Mouse (Mus musculus) liver, embryonic 16.5 days (tissue): ENCODE data around the gene Cib4. TPM values are rescaled to one million over a fixed set of nuclear protein-coding genes. Genes with fewer than 3 reads are reported as not detected.

Experiments
- ATAC-seq: fragments of 200-750 bp; cut with Nextera tagmentation; 2 replicates; pipeline ENCODE4 v1.8.0; 2017; ENCODE audit warnings: low read depth, mild to moderate bottlenecking, moderate number of reproducible peaks, moderate library complexity
- H3K27ac ChIP-seq: fragments of 300-500 bp; sonication (generic); 2 replicates; pipeline ENCODE4 v1.5.1; 2014; ENCODE audit warnings: mild to moderate bottlenecking, low read length
- H3K27me3 ChIP-seq: fragments of 300-500 bp; sonication (generic); 2 replicates; pipeline ENCODE4 v1.6.1; 2014; ENCODE audit warnings: low read depth, low read length, mixed read lengths; ENCODE audit not compliant: control insufficient read depth, insufficient read depth
- H3K36me3 ChIP-seq: fragments of 300-500 bp; sonication (generic); 2 replicates; pipeline ENCODE4 v1.6.1; 2014; ENCODE audit warnings: mild to moderate bottlenecking; ENCODE audit not compliant: control insufficient read depth, insufficient read depth
- H3K4me1 ChIP-seq: fragments of 300-500 bp; sonication (generic); 2 replicates; pipeline ENCODE4 v1.6.1; 2014; ENCODE audit warnings: low read depth, low read length, mixed read lengths; ENCODE audit not compliant: control insufficient read depth
- H3K4me2 ChIP-seq: fragments of 300-500 bp; sonication (generic); 2 replicates; pipeline ENCODE4 v1.6.1; 2014; ENCODE audit warnings: low read depth, low read length, mixed read lengths
- H3K4me3 ChIP-seq: fragments of 300-500 bp; sonication (generic); 2 replicates; pipeline ENCODE4 v1.5.1; 2014; ENCODE audit warnings: low read depth, mild to moderate bottlenecking, low read length
- H3K9ac ChIP-seq: fragments of 300-500 bp; sonication (generic); 2 replicates; pipeline ENCODE4 v1.6.1; 2014; ENCODE audit warnings: low read depth, low read length
- H3K9me3 ChIP-seq: fragments of 300-500 bp; sonication (generic); replicated peaks from 2 replicates; pipeline ENCODE4 v1.6.1; 2016; ENCODE audit warnings: low read length; ENCODE audit not compliant: control insufficient read depth
- WGBS: fragments of 180-500 bp; shearing (Covaris S2); extraction: QIAGEN DNeasy Blood & Tissue Kit; methylation state at CpG from one replicate; pipeline ENCODE4 v1.1.7; 2014; ENCODE audit not compliant: insufficient replicate concordance; 5-methylcytosine and 5-hydroxymethylcytosine counted together
- polyA plus RNA-seq: library from polyadenylated mRNA; unstranded; fragments of >200 nt; fragmentation: Nextera tagmentation; extraction: Ambion mirVana; gene quantifications from 2 replicates; pipeline ENCODE4 v1.2.1, GENCODE M21; 2015

Gene Cib4
- polyA plus RNA-seq, 1 experiment from 2014 or later: not detected

DNA sequence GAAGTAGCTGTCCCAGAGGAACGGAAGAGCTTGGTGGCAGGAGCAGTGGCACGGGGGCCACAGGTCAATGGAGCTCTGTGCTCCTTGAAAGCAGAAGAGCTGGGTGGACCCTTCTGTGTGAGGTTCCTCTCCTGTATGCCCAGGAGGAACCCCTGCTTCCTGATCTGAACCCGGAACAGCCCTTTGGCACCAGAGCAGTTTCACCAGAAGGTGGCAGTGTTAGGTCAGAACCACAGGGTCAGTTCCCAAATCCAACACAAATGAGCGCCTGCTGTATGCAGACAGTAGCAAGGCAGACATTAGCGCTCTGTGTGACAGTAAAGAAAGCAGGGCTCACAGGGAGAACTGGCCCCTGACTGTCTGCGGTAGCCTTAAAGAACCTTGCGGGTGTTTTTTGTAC, 29.3 kb downstream of the Cib4 start:
- WGBS: 49% methylated on average over 7 of the region's 7 CpGs
- Histone ChIP-seq H3K4me2 (no peak overlapping the region), H3K9me3 (no peaks in the 10 kb centered on the region), H3K4me1 (peaks cover 10% of the 10 kb centered on the region; the same call in 1 of the 2 replicates), H3K4me3 (no peak overlapping the region), H3K27me3 (no peaks in the 10 kb centered on the region), H3K36me3 (no peaks in the 10 kb centered on the region), H3K27ac (no peak overlapping the region), H3K9ac (no peak overlapping the region)
- no peak for ATAC-seq

DNA sequence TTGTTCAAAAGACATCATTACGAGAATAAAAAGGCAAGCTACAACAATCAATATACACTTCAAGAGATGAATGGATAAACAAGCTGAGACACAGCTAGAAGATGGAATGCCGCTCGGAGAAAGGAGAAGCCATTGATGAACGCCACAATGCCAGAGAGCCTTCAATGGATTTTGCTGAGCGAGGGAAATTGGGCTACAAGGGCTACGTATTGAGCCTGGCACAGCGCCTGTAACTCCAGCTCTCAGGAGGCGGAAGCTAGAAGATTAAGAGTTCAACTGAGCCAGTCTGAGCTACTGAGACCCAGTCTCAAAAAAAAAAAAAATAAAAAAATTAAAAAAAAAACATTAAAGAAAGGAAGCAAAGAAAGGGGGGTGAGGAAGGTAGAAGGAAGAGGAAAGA, 32.5 kb downstream of the Cib4 start:
- no peaks in the 10 kb centered on the region for H3K9me3 ChIP-seq
- no peak overlapping the region for H3K4me3 ChIP-seq
- 73% methylated on average over 8 of the region's 8 CpGs for WGBS
- H3K4me1 ChIP-seq: no peaks in the 10 kb centered on the region
- no peaks in the 10 kb centered on the region for H3K27me3 ChIP-seq
- ATAC-seq: no peak
- H3K4me2 ChIP-seq: no peak overlapping the region
- H3K27ac ChIP-seq: no peak overlapping the region
- H3K36me3 ChIP-seq: no peaks in the 10 kb centered on the region
- H3K9ac ChIP-seq: no peak overlapping the region

DNA sequence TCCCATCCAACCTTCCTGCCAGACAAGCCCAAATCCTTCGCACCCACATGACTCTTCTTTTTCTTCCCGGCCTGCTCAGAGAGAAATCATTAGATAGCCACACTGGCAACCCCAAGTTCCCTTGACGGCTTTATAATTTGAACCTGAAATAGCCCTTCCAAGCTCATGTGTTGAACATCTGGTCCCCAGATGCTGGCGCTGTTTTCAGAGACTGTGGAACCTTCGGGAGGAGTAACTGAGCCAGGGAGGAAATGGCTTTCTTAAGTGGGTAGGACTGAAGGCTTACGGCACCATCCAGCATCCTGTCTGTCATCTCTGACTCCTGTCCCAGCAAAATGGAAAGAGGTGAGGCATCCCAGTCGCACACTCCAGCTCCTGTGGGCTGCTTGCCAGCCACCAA, 48.3 kb downstream of the Cib4 start:
- H3K4me2 ChIP-seq: no peak overlapping the region
- WGBS: 60% methylated on average over 7 of the region's 7 CpGs
- no peaks in the 10 kb centered on the region for H3K9me3 ChIP-seq
- no peak for ATAC-seq
- H3K4me1 ChIP-seq: no peaks in the 10 kb centered on the region
- no peak overlapping the region for H3K27ac ChIP-seq
- H3K9ac ChIP-seq: no peak overlapping the region
- no peak overlapping the region for H3K4me3 ChIP-seq
- H3K36me3 ChIP-seq: no peaks in the 10 kb centered on the region
- H3K27me3 ChIP-seq: no peaks in the 10 kb centered on the region

DNA sequence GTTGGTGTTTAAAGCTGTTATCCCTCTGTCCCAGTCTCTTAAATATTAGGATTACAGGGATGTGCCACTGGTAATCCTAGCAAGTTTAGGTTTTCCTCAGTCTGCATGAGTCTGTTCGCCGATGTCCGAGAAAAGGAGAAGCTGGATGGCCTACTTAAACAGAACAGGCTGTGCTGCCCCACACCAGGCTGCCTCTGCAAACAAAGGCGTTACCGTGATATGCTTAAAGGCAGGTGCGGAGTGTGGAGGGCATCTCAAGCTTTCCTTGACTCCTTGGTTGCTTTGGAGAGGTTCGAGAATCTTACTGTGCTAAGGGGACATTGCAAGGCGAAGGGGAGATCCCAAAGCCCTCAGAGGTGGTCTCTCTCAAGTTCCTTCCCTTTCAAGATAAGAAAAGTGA, 48.8 kb downstream of the Cib4 start:
- H3K4me2 ChIP-seq: no peak overlapping the region
- no peaks in the 10 kb centered on the region for H3K9me3 ChIP-seq
- no peaks in the 10 kb centered on the region for H3K36me3 ChIP-seq
- no peaks in the 10 kb centered on the region for H3K4me1 ChIP-seq
- H3K27me3 ChIP-seq: no peaks in the 10 kb centered on the region
- ATAC-seq: no peak
- 63% methylated on average over 8 of the region's 8 CpGs for WGBS
- H3K27ac ChIP-seq: no peak overlapping the region
- no peak overlapping the region for H3K4me3 ChIP-seq
- H3K9ac ChIP-seq: no peak overlapping the region

DNA sequence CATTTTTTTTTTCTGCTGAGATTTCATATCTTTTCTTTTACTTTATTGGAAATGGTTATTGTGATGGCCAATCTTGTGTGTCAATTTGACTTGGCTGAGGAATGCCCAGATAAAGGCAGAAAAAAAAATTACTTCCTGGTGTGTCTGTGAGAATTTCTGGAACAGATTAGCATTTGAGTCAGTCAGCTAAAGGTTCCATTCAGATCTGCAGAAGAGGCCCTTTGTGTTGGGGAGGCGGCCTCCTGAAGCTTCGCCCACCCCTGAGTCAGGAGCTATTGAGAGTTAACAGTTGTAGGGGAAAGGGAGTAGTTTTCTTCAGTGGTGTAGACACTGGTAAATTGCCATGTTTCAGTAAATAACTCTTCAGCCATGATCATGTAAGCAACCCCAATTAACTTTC, 50.3 kb downstream of the Cib4 start:
- no peaks in the 10 kb centered on the region for H3K36me3 ChIP-seq
- H3K27ac ChIP-seq: no peak overlapping the region
- no peaks in the 10 kb centered on the region for H3K4me1 ChIP-seq
- no peaks in the 10 kb centered on the region for H3K27me3 ChIP-seq
- no peak overlapping the region for H3K9ac ChIP-seq
- WGBS: 54% methylated on average over 2 of the region's 2 CpGs
- ATAC-seq: no peak
- H3K4me2 ChIP-seq: no peak overlapping the region
- no peaks in the 10 kb centered on the region for H3K9me3 ChIP-seq
- no peak overlapping the region for H3K4me3 ChIP-seq

DNA sequence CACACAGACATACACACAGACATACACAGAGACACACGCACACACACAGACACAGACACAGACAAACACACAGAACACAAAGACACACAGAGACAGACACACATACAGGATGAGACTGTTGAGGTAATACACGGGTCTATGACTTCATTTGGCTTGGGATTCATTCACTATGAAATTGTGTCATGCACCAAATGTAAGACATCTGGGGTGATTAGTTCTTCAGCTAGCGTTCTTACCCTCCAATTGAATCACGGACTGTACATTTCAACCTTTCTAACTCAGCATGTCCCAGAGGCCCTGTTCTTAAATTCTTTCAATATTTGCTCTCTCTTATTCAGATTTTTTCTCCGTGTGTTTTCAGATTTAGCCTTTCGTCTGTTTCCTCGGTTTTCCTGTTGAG, 51.0 kb downstream of the Cib4 start:
- no peak overlapping the region for H3K4me2 ChIP-seq
- no peaks in the 10 kb centered on the region for H3K27me3 ChIP-seq
- no peak overlapping the region for H3K9ac ChIP-seq
- 73% methylated on average over 7 of the region's 7 CpGs for WGBS
- H3K4me1 ChIP-seq: no peaks in the 10 kb centered on the region
- no peak overlapping the region for H3K27ac ChIP-seq
- H3K9me3 ChIP-seq: no peaks in the 10 kb centered on the region
- no peaks in the 10 kb centered on the region for H3K36me3 ChIP-seq
- ATAC-seq: no peak
- H3K4me3 ChIP-seq: no peak overlapping the region

DNA sequence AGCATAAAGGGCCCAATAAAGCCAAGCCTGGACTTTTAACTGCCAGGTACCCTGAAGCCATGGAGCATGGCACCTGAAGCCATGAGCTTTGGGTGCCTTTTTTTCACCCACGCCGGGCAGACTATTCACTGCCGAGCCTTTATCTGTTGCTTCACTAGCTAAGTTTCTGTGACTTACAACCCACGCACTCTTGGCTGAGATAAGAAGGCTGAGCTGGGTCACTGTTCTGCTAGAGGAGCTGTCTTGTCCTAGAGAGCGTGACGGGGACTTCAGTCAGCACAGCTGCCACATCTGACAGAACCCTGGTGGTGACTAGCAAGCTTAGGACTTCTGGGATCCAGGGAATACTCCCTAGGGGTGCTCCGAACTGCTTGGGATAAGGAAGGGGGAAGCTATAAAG, 51.9 kb downstream of the Cib4 start:
- ATAC-seq: no peak
- H3K36me3 ChIP-seq: no peaks in the 10 kb centered on the region
- WGBS: 27% methylated on average over 7 of the region's 7 CpGs

DNA sequence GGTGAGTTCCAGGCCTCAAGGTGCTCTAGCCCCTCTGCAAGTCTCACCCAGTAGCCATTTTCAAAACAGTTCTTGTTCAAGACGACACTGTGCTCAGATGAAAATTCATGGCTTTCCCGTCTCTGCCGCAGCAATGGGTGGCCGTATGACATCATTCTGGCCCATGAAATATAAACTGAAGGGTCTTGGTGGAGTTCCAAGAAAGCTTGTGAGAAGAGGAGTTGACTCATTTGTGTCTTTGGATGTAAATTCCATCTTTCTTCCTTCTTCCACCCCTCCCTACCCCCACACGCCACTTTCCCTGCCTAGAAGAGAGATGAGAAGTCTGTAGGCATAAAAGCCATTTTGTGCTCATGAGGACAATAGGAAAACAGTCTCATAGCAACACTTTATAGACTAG, 54.8 kb downstream of the Cib4 start:
- no peaks in the 10 kb centered on the region for H3K4me1 ChIP-seq
- ATAC-seq: no peak
- no peak overlapping the region for H3K9ac ChIP-seq
- WGBS: 65% methylated on average over 5 of the region's 5 CpGs
- no peaks in the 10 kb centered on the region for H3K36me3 ChIP-seq
- no peak overlapping the region for H3K4me3 ChIP-seq
- no peak overlapping the region for H3K4me2 ChIP-seq
- no peak overlapping the region for H3K27ac ChIP-seq
- no peaks in the 10 kb centered on the region for H3K27me3 ChIP-seq
- no peaks in the 10 kb centered on the region for H3K9me3 ChIP-seq

More for the DNA sequence above, 51.9 kb downstream of the Cib4 start:
- Histone ChIP-seq H3K4me2 (no peak overlapping the region), H3K4me3 (no peak overlapping the region), H3K27ac (no peak overlapping the region), H3K9ac (no peak overlapping the region), H3K27me3 (no peaks in the 10 kb centered on the region), H3K9me3 (no peaks in the 10 kb centered on the region), H3K4me1 (no peaks in the 10 kb centered on the region)

DNA sequence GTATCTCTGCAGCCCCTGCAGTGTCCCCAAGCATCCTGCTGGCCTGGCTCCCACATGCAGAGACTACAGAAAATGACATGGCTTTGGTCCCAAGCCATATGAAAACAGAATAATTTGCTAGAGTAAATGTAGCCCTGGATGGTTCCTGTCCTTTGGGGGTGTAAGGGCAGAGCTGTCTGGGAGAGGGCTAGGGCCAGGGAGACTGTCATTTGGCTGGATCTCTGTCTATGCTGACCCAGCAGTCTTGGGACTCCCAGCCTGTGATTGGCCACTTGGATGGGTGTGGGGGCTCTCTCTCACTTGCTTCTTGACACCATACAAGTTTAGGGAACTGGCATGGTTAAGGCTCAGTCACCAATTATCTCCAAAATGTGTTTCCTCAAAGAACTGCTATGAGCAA, 55.4 kb downstream of the Cib4 start:
- H3K27me3 ChIP-seq: no peaks in the 10 kb centered on the region
- no peak overlapping the region for H3K9ac ChIP-seq
- no peak overlapping the region for H3K27ac ChIP-seq
- no peak overlapping the region for H3K4me3 ChIP-seq
- no peak for ATAC-seq
- H3K9me3 ChIP-seq: no peaks in the 10 kb centered on the region
- no peaks in the 10 kb centered on the region for H3K36me3 ChIP-seq
- H3K4me2 ChIP-seq: no peak overlapping the region
- no peaks in the 10 kb centered on the region for H3K4me1 ChIP-seq

DNA sequence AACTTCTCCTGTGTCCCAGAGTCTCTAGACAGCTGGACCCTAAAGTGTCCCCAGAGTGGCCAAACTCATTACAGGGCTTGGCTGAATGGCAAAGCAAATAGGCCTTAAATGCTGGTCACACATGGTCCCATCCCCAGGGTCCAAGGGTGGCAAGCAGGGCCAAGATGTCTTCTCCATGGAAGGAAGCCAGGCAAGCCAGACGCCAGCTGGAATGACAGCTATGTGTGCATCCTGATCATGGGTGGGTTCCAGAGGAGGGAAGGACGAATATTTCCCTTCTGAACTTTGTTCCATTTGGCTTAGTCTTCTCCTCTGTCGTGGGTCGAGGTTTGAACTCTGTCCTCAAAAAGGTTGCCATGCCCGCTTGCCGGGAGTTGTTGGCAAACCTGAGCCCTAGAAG, 60.5 kb downstream of the Cib4 start:
- ATAC-seq: no peak
- Histone ChIP-seq H3K4me2 (no peak overlapping the region), H3K36me3 (no peaks in the 10 kb centered on the region), H3K27ac (no peak overlapping the region), H3K4me3 (no peak overlapping the region), H3K9ac (no peak overlapping the region), H3K27me3 (no peaks in the 10 kb centered on the region), H3K4me1 (no peaks in the 10 kb centered on the region), H3K9me3 (no peaks in the 10 kb centered on the region)
- 51% methylated on average over 6 of the region's 6 CpGs for WGBS
